Mouse (Mus musculus) embryonic fibroblast, embryonic 13.5 days (primary cell): ENCODE measurements around the gene Rabggtb.

Experiments used
- CTCF ChIP-seq: IDR thresholded peaks from 2 replicates; pipeline ENCODE4 v1.5.1; 2011; ENCODE audit warnings: mild to moderate bottlenecking, control low read depth, low read length, moderate library complexity, borderline replicate concordance; ENCODE audit not compliant: insufficient read depth
- POLR2A ChIP-seq: IDR thresholded peaks from 2 replicates; pipeline ENCODE4 v1.6.1; 2011; ENCODE audit warnings: low read depth, mild to moderate bottlenecking, control low read depth, low read length, moderate library complexity

DNA sequence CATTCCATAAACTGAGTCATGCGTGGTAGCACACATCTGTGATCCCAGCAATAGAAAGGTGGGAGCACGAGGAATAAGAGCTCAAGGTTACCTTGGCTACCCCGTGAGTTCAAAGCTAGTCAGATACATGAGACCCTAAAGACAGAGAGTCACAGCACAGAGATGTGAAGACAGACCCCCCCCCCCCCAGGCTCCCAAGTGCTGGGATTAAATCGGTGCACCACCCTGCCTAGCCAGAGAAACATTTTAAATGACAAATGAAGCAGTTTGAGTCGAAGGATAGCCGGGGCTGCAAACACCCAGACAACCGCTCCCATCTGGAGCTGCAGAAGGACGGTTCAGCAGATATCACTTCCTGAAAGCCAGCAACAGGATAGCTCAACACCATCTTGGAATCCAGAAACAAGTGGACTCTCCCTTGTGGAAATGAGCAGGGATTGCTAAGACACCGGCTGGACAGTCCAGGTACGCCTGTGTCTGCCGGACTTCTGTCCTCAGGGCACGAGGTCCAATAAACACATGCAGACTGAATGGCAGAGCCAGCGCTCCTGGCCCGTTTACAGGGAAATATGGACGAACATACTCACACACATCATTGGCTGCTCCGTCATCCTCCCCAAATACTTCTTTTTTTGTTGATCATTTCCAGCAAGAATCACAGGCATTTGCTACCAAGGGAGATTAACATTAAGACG, 24.5 kb upstream of the Rabggtb start:
- no peak for TF ChIP-seq POLR2A
- no peak for TF ChIP-seq CTCF
